Mouse (Mus musculus) naive thymus-derived CD4-positive, alpha-beta T cell, adult 2 months (primary cell): Measurements from ENCODE around the gene Mien1.

ENCODE experiments used
- DNase-seq: peaks from one replicate; pipeline ENCODE4 v3.0.0-alpha.2; 2011; ENCODE audit warnings: low read depth

The Mien1 gene

GRCm38 (mm10) chr11:98459860-98460259, 21.1 kb upstream of the Mien1 start:
- DNase-seq = no peak

- peak; percentile 60 for DNase-seq
Observed at GRCm38 (mm10) chr11:98459071-98459741, 20.4 kb upstream of the Mien1 start.

GRCm38 (mm10) chr11:98458121-98458990, 19.6 kb upstream of the Mien1 start:
- no peak for DNase-seq

GRCm38 (mm10) chr11:98457367-98458120, 18.8 kb upstream of the Mien1 start:
- DNase-seq = peak; percentile 99

GRCm38 (mm10) chr11:98456945-98457344, 18.2 kb upstream of the Mien1 start:
- no peak for DNase-seq

- no peak for DNase-seq
Observed at GRCm38 (mm10) chr11:98456545-98456944, 17.8 kb upstream of the Mien1 start.

- peak; percentile 56 for DNase-seq
Observed at GRCm38 (mm10) chr11:98455484-98455883, 16.7 kb upstream of the Mien1 start.

GRCm38 (mm10) chr11:98449921-98450771, 11.4 kb upstream of the Mien1 start:
- peak; percentile 53 for DNase-seq

- DNase-seq = no peak
Observed at GRCm38 (mm10) chr11:98449419-98449818, 10.6 kb upstream of the Mien1 start.

GRCm38 (mm10) chr11:98448191-98448790, 9.5 kb upstream of the Mien1 start:
- no peak for DNase-seq

GRCm38 (mm10) chr11:98447475-98447834, 8.7 kb upstream of the Mien1 start:
- no peak for DNase-seq

GRCm38 (mm10) chr11:98446562-98447474, 8.0 kb upstream of the Mien1 start:
- no peak for DNase-seq

GRCm38 (mm10) chr11:98446213-98446561, 7.4 kb upstream of the Mien1 start, which contains the start of gene Grb7:
Gene Grb7, plus strand, starts transcription at chr11:98446394.
- DNase-seq = no peak

- no peak for DNase-seq
Observed at GRCm38 (mm10) chr11:98445679-98446078, 6.9 kb upstream of the Mien1 start.

GRCm38 (mm10) chr11:98445238-98445637, 6.4 kb upstream of the Mien1 start:
- no peak for DNase-seq

GRCm38 (mm10) chr11:98443688-98444087, 4.9 kb upstream of the Mien1 start:
- DNase-seq = no peak

- no peak for DNase-seq
Observed at GRCm38 (mm10) chr11:98437441-98437840, 1.4 kb downstream of the Mien1 start.

GRCm38 (mm10) chr11:98435723-98436122, 3.1 kb downstream of the Mien1 start:
- DNase-seq = no peak

GRCm38 (mm10) chr11:98431743-98432502, 6.9 kb downstream of the Mien1 start:
- DNase-seq = no peak
